Mouse (Mus musculus): ENCODE data around the gene Thsd7a. TPM values are rescaled to one million over a fixed set of nuclear protein-coding genes. Genes with fewer than 3 reads are reported as not detected.

Gene Thsd7a
- total RNA-seq, 4 experiments from 2014 or later = 34.8 to 39.3 (median 36.4) TPM

- DNase-seq (ENCODE audit: low spot score in 2 of 2) = no peak
Observed at GRCm38 (mm10) chr6:12506877-12507276, 242.3 kb downstream of the Thsd7a start.

- no peak for DNase-seq (ENCODE audit: low spot score in 2 of 2)
Observed at GRCm38 (mm10) chr6:12503867-12504266, 245.3 kb downstream of the Thsd7a start.

- DNase-seq (ENCODE audit: low spot score in 2 of 2) = no peak
Observed at GRCm38 (mm10) chr6:12500888-12501287, 248.3 kb downstream of the Thsd7a start.

- no peak for DNase-seq (ENCODE audit: low spot score in 2 of 2)
Observed at GRCm38 (mm10) chr6:12499866-12500265, 249.3 kb downstream of the Thsd7a start.

GRCm38 (mm10) chr6:12493571-12493970, 255.6 kb downstream of the Thsd7a start:
- DNase-seq (ENCODE audit: low spot score in 2 of 2) = no peak

- no peak for DNase-seq (ENCODE audit: low spot score in 2 of 2)
Observed at GRCm38 (mm10) chr6:12488882-12489281, 260.3 kb downstream of the Thsd7a start.

- DNase-seq (ENCODE audit: low spot score in 2 of 2) = no peak
Observed at GRCm38 (mm10) chr6:12481527-12482163, 267.6 kb downstream of the Thsd7a start.

GRCm38 (mm10) chr6:12478359-12478758, 270.9 kb downstream of the Thsd7a start:
- DNase-seq (ENCODE audit: low spot score in 2 of 2) = peak; percentile 56 to 67

GRCm38 (mm10) chr6:12470935-12471334, 278.3 kb downstream of the Thsd7a start:
- DNase-seq (ENCODE audit: low spot score in 2 of 2) = no peak

- DNase-seq (ENCODE audit: low spot score in 2 of 2) = no peak
Observed at GRCm38 (mm10) chr6:12467339-12468124, 281.7 kb downstream of the Thsd7a start.

GRCm38 (mm10) chr6:12458841-12459240, 290.4 kb downstream of the Thsd7a start:
- no peak for DNase-seq (ENCODE audit: low spot score in 2 of 2)

GRCm38 (mm10) chr6:12457451-12457850, 291.8 kb downstream of the Thsd7a start:
- DNase-seq (ENCODE audit: low spot score in 2 of 2) = no peak

- DNase-seq (ENCODE audit: low spot score in 2 of 2) = no peak
Observed at GRCm38 (mm10) chr6:12454876-12455485, 294.2 kb downstream of the Thsd7a start.

GRCm38 (mm10) chr6:12454132-12454531, 295.1 kb downstream of the Thsd7a start:
- no peak for DNase-seq (ENCODE audit: low spot score in 2 of 2)

GRCm38 (mm10) chr6:12448851-12449250, 300.4 kb downstream of the Thsd7a start:
- DNase-seq (ENCODE audit: low spot score in 2 of 2) = no peak

- DNase-seq (ENCODE audit: low spot score in 2 of 2) = no peak
Observed at GRCm38 (mm10) chr6:12445486-12445885, 303.7 kb downstream of the Thsd7a start.

GRCm38 (mm10) chr6:12439561-12439960, 309.6 kb downstream of the Thsd7a start:
- no peak for DNase-seq (ENCODE audit: low spot score in 2 of 2)

GRCm38 (mm10) chr6:12419070-12419469, 330.1 kb downstream of the Thsd7a start:
- no peak for DNase-seq (ENCODE audit: low spot score in 2 of 2)

GRCm38 (mm10) chr6:12416976-12417375, 332.2 kb downstream of the Thsd7a start:
- DNase-seq (ENCODE audit: low spot score in 2 of 2) = no peak

- DNase-seq (ENCODE audit: low spot score in 2 of 2) = no peak
Observed at GRCm38 (mm10) chr6:12404441-12404840, 344.8 kb downstream of the Thsd7a start.

- DNase-seq (ENCODE audit: low spot score in 2 of 2) = no peak
Observed at GRCm38 (mm10) chr6:12402996-12403395, 346.2 kb downstream of the Thsd7a start.

GRCm38 (mm10) chr6:12397776-12398522, 351.3 kb downstream of the Thsd7a start:
- no peak for DNase-seq (ENCODE audit: low spot score in 2 of 2)
